Mouse (Mus musculus): Measurements from ENCODE around the gene Gsap.

GRCm38 (mm10) chr5:21257806-21258205 is 71.8 kb downstream of the Gsap start:
- TF ChIP-seq GATA1 (IDR thresholded peaks at IDR 0.05; ENCODE audit: borderline replicate concordance, low read length) (no peak), FLI1 (IDR thresholded peaks at IDR 0.05; ENCODE audit: low read length) (no peak)

Measured in megakaryocyte, embryonic 14.5 days (primary cell).